Mouse (Mus musculus): Measurements from ENCODE around the gene Tet3. TPM values are rescaled to one million over a fixed set of nuclear protein-coding genes. Genes with fewer than 3 reads are reported as not detected.
A peak's percentile ranks its signal among the peaks of the same experiment; 100 is the strongest.

The Tet3 gene
- total RNA-seq, 2 experiments from 2014 or later, result 13.5 to 55.9 TPM

GRCm38 (mm10) chr6:83399790-83400189 lies 59.1 kb downstream of the Tet3 start:
- no peak for ATAC-seq (replicated peaks; ENCODE audit: low FRiP score, low TSS enrichment, poor library complexity, severe bottlenecking)

GRCm38 (mm10) chr6:83397728-83398127 lies 61.2 kb downstream of the Tet3 start:
- ATAC-seq (replicated peaks; ENCODE audit: low FRiP score, low TSS enrichment, poor library complexity, severe bottlenecking), result no peak

DNA sequence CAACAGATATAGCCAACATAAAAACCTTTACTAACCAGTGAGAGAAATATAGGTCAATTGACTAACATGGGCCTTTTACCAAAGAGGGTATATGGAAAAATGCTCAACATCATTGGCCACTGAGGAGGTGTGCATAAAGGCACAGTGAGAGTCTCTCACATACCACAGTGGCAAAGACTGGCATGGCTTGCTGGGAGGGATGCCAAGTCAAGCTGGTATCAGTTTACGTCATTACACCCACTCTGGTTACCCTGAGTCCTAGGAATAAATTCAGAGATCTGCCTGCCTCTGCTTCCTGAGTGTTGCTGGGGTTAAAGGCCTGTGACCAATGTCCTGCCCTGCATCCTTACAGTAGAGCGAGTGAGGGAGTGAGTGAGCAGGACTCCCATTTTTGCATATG lies 62.2 kb downstream of the Tet3 start:
- ATAC-seq (replicated peaks; ENCODE audit: low FRiP score, low TSS enrichment, poor library complexity, severe bottlenecking), result no peak

- ATAC-seq (replicated peaks; ENCODE audit: low FRiP score, low TSS enrichment, poor library complexity, severe bottlenecking), result peak; percentile 93
These were observed 63.2 kb downstream of the Tet3 start for GRCm38 (mm10) chr6:83395544-83396229.

DNA sequence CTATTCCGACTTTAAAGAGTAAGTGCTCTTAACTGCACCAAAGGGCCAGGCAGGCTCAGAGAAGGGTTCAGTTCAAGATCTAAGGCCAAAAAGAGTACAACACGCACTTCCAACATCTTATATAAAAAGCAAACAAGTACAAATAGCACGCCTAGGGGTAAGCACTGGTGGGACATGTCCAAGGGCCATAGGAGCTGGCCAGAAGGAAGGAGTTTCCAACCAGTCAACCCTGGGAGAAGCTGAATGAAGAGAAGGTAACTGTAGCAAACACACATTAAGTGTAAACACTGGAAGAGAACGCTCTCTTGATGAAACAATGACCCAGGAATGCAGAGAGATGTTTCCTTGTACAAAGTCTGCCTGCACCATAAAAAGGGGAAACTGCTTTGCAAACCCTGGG lies 64.8 kb downstream of the Tet3 start:
- ATAC-seq (replicated peaks; ENCODE audit: low FRiP score, low TSS enrichment, poor library complexity, severe bottlenecking), result no peak

- no peak for ATAC-seq (replicated peaks; ENCODE audit: low FRiP score, low TSS enrichment, poor library complexity, severe bottlenecking)
These were observed 66.6 kb downstream of the Tet3 start for GRCm38 (mm10) chr6:83392166-83392780.

DNA sequence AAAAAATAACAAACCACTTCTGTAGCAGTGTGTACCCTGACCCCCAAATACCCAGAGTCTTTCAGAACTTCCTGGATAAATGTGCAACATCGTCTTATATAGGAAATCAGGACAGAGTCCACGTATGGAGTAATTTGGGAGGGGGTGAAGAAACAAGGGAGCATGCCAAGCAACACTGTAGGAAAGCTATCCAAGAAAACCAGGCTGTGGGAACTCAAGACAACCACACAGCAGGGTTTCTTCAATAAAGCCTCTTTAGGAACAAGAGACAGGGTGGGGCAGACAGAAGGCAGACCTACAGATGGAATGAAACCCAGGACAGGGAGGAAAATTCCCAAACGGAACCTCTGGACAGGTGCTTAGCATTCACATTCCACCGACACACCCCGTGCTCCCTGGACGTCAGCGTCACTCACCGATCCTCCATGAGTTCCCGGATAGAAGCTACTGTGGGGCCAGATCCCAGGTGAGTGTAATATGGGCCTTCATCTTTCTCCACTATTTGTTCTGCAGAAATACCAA lies 73.3 kb downstream of the Tet3 start:
- ATAC-seq (replicated peaks; ENCODE audit: low FRiP score, low TSS enrichment, poor library complexity, severe bottlenecking), result no peak

GRCm38 (mm10) chr6:83381510-83382491 lies 77.1 kb downstream of the Tet3 start:
- ATAC-seq (replicated peaks; ENCODE audit: low FRiP score, low TSS enrichment, poor library complexity, severe bottlenecking), result peak; percentile 98

DNA sequence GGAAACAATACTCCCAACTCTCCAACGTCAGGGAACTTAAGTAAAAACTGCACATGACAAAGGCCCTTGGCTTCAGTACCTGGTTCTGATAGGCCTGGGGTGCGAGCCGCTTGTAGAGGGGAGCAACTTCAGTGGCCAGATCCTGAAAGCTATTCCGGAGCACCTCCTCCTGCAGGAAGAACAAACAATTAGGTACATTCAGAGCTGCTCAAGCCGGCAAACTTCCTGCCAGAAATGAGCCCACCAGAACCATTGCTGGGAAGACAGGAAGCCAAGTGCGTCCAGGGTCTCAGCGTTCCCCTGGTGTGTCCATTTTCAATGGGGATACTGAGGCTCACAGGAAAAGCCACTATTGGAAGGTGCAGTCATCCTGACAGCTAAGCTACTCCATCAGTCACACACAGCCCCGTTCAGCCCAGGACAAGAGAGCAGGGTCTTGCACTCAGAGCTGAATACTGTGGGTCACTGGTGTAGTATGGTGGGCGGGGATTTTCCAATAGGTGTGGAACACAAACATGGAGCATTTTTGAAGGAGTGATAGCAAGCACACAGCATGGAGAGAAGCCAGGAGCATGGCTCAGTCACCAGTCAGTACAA lies 85.1 kb downstream of the Tet3 start:
- no peak for ATAC-seq (replicated peaks; ENCODE audit: low FRiP score, low TSS enrichment, poor library complexity, severe bottlenecking)

DNA sequence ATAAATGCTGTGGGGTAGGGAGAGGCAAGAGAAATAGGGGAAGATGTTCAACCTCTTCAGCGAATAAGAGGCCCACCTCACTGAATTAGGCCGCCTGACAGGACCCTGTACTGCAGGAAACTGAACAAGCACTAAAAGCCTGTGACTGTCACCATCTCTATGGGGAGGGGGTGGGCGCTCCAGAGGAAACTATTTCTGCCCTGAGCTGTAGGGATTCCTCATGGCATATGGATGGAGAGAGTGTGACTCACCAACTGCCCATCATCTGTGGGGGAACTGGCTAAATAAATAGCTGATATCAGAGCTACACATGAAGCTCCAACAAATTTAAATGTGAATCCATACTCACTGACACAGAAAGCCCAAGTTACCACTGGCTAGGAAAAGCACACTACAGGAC lies 87.5 kb downstream of the Tet3 start:
- no peak for ATAC-seq (replicated peaks; ENCODE audit: low FRiP score, low TSS enrichment, poor library complexity, severe bottlenecking)

DNA sequence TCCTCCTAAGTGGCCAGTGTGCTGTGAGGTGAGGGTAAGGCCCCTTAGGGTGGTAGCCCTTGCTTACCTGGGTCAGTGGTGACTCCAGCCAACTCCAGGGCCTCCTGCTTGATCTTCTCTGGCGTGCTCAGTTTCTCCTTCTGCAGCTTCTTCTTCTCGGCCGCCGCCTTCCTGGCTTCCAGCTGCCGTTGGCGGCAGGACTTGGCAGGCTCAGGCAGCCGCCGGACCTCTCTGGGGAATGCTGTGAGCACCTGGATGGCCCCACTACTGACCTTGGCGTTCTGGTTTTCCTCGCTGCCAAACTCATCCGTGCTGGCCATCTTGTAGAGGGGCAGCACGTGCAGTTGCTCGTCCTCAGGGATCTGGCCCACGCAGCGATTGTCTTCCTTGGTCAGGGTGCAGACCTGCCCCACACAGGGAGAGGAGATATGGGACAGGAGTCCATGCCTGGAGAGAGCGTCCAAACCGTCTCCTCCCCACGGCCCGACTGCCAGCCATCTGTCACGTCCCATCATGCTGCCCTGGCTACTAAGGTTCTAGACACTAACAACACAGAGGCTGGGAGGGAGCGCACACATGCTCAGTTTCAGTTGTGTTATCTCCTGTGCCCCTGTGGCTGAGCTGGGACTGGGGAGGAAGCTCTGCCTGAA lies 88.4 kb downstream of the Tet3 start:
- ATAC-seq (replicated peaks; ENCODE audit: low FRiP score, low TSS enrichment, poor library complexity, severe bottlenecking), result no peak

DNA sequence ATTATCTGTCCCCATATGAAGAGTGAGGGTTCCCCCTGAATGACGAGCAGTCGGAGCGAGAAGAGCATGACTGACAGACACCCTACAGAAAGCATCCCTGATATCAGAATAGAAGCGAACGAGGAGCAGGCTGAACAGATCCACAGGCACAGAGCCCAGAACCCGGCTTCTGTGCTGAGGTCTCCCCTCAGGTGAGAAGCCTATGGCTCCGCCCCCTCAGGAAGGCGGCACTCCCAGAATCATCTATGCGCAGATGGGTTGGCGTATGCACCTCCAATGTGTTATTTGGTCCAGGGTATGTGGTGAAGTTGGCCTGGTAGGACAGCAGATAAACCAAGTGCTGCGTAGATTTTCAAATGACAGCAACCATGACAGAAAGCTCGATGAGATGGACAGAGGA lies 95.8 kb downstream of the Tet3 start:
- ATAC-seq (replicated peaks; ENCODE audit: low FRiP score, low TSS enrichment, poor library complexity, severe bottlenecking), result no peak

DNA sequence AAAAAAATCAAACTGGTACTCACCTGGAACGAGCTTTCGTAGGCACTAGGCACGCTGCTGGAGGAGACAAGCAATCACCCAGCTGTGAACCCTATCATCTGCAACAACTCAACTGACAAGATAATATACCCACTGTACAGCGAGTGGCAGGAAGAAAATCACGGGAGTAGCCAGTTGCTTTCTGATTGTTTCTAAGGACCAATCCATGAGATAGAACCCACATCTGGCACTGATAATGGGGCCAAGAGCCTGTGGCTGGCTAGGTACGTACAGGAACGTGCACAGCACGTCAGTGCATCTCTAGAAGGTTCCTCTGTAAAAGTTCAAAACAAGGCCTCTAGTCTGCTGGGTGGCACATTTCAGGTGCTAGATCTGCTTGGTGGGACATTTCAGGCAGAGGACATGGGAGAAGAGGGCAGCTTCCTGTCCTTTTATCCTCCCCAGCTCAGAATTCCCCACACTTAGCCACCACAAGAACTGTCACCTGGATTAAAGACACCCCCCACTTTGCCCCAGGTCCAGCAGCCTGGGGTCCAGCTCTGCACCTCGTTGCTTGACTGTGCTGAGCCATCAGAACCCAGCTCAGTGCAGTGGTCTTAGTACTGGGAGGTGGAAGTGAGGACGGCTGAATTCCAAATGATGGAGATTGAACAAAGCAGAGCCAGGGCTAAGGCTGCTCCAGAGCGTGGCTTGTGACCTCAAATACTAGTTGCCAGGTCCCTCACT lies 97.2 kb downstream of the Tet3 start:
- ATAC-seq (replicated peaks; ENCODE audit: low FRiP score, low TSS enrichment, poor library complexity, severe bottlenecking), result peak; percentile 42

- ATAC-seq (replicated peaks; ENCODE audit: low FRiP score, low TSS enrichment, poor library complexity, severe bottlenecking), result no peak
These were observed 101.4 kb downstream of the Tet3 start for GRCm38 (mm10) chr6:83357436-83357835.

GRCm38 (mm10) chr6:83356569-83357138 lies 102.2 kb downstream of the Tet3 start:
- ATAC-seq (replicated peaks; ENCODE audit: low FRiP score, low TSS enrichment, poor library complexity, severe bottlenecking), result peak; percentile 59

GRCm38 (mm10) chr6:83354856-83355781 lies 103.8 kb downstream of the Tet3 start:
- no peak for ATAC-seq (replicated peaks; ENCODE audit: low FRiP score, low TSS enrichment, poor library complexity, severe bottlenecking)
